Mouse (Mus musculus): ENCODE measurements at regions not wholly inside any gene's neighbourhood (a gene's known extent, or its start where the extent isn't known, plus 50 kb on each side); places are given as distances from the start of the nearest gene placed in this dataset.

DNA sequence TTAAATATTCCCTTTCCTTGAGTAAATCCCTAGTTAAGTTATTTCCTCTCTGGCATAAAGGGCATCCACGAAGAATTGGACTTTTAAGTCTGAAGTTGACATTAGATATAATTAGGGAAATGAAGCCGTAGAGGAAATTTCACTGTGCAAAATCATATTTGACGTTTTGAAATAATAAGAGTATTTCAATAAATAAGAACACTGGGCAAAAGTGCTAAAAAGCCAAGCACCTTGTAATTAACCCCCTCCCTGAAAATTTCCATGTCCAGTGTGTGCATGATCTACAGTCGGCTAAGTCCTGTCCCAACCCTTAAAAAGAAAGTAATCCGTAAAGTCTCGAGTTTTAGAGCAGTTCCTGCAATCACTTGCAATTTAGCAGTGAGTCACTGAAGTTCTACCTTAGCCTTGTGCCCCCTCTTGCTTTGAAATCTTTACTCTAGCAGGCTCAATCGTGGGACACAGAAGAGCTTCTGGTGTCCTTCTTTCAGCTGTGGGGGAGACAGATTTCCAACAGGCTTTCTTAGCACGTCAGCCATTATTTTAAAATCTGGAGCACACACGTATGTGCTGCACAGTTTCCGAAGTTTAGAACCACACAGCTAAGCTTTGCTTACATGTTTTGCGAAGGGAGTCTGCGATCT is 69.5 kb upstream of the Ppara start:
- TF ChIP-seq CTCF (IDR thresholded peaks at IDR 0.05) (no peak), EP300 (IDR thresholded peaks at IDR 0.05) (no peak)

Data from lung, postnatal 0 days (tissue).